In the genomic region with DNA sequence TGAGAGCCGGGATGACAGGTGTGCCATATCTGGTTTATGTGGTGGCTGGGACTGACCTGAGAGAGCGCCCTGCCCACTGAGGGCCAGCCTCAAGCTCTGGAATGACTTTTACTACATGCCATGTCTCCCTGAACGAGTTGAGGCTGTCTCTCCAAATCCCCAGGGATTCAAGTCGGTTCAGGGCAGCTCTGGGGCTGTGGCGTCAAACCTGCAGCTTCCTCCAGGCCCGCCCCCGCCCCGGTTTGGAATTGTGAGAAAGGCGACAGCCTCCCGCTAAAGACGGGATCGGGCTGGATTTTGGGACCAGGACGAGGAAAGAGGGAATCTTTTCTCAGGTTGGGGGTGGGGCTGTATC, we compare ENCODE assay signal across 8 mouse cellular contexts. TPM values are rescaled to one million over a fixed set of nuclear protein-coding genes. Genes with fewer than 3 reads are reported as not detected.
A peak's percentile ranks its signal among the peaks of the same experiment; 100 is the strongest.
DNase-seq lines count a peak whose midpoint lies in the region; ATAC-seq and TF ChIP-seq lines count a peak whose summit lies in the region.

No protein-coding gene starts in this region.

- peak overlapping the region; percentile 59 for H3K4me3 ChIP-seq in forebrain, postnatal 0 days (ENCODE audit: low read depth, low read length)
- peak overlapping the region; percentile 50 for H3K4me3 ChIP-seq in limb, embryonic 12.5 days (replicated peaks)

- no peaks in the 10 kb centered on the region for H3K9me3 ChIP-seq in forebrain, postnatal 0 days (ENCODE audit: low read length)
- no peaks in the 10 kb centered on the region for H3K9me3 ChIP-seq in limb, embryonic 12.5 days

- H3K27ac ChIP-seq in forebrain, postnatal 0 days (ENCODE audit: low read depth, low read length), result no peak overlapping the region
- H3K27ac ChIP-seq in limb, embryonic 12.5 days, result no peak overlapping the region

- H3K36me3 ChIP-seq in forebrain, postnatal 0 days (ENCODE audit: insufficient read depth), result no peaks in the 10 kb centered on the region
- H3K36me3 ChIP-seq in limb, embryonic 12.5 days, result no peaks in the 10 kb centered on the region

- DNase-seq in heart, adult 18-20 months, result peak; percentile 57 to 69
- no peak for DNase-seq in heart, postnatal 10 days
- peak; percentile 38 for DNase-seq in NIH3T3 (ENCODE audit: low read depth)
- DNase-seq in forebrain, postnatal 0 days, result peak; percentile 36
- peak; percentile 24 for DNase-seq in retina, postnatal 1 day
- no peak for DNase-seq in Muller cell, postnatal 12 days (ENCODE audit: inconsistent ontology term)
- DNase-seq in frontal cortex, adult 2 months (ENCODE audit: extremely low spot score in 1 of 2, low spot score in 1 of 2), result no peak

- 0 out of 2 replicates have a peak, but pooled peaks cover 3% of the 10 kb centered on the region for H3K4me1 ChIP-seq in forebrain, postnatal 0 days (ENCODE audit: insufficient read depth)
- H3K4me1 ChIP-seq in limb, embryonic 12.5 days (replicated peaks), result peaks cover 10% of the 10 kb centered on the region; the same call in 1 of the 2 replicates

- 4% methylated on average over 13 of the region's 13 CpGs for WGBS in forebrain, postnatal 0 days
- 4% methylated on average over 13 of the region's 13 CpGs for WGBS in limb, embryonic 12.5 days

- no peaks in the 10 kb centered on the region; the same call in 1 of the 2 replicates for H3K27me3 ChIP-seq in forebrain, postnatal 0 days (ENCODE audit: insufficient read depth, low read length)
- peaks cover 69% of the 10 kb centered on the region for H3K27me3 ChIP-seq in limb, embryonic 12.5 days

- intact Hi-C loops in heart, postnatal 10 days (cut with DNase I), result loop anchor here (1.0 to 2.0 kb wide), 4 partner anchors 28 to 285 kb away; a partner anchor contains a TSS

- no peak for ATAC-seq in forebrain, postnatal 0 days
- no peak for ATAC-seq in limb, embryonic 12.5 days (ENCODE audit: insufficient number of reproducible peaks, insufficient read depth, low FRiP score, low TSS enrichment, low read depth)

- peak overlapping the region; percentile 45 for H3K9ac ChIP-seq in forebrain, postnatal 0 days
- no peak overlapping the region for H3K9ac ChIP-seq in limb, embryonic 12.5 days (replicated peaks)

- peak overlapping the region; percentile 76 for H3K4me2 ChIP-seq in forebrain, postnatal 0 days (ENCODE audit: low read depth)
- peak overlapping the region; percentile 66 for H3K4me2 ChIP-seq in limb, embryonic 12.5 days

- no peak for TF ChIP-seq CTCF in forebrain, postnatal 0 days (IDR thresholded peaks at IDR 0.05; ENCODE audit: low read depth)

RNA-seq across cellular contexts. Expression of a gene that starts 2.9 kb away (rescaled TPM):
- total RNA-seq in heart, adult 18-20 months (2021), result 1 to 10 TPM; 1.6 to 3.3 TPM
- total RNA-seq in heart, postnatal 10 days (2021), result 1 to 10 TPM; 1.4 to 2.3 TPM
- 2.2 and 2.5 TPM in 2 replicates for total RNA-seq in forebrain, postnatal 0 days (2014; rRNA removed)
- polyA plus RNA-seq in forebrain, postnatal 0 days (2015; fragmentation: Nextera tagmentation; extraction: Ambion mirVana), result 1.6 and 1.8 TPM in 2 replicates
- 1.8 and 1.9 TPM in 2 replicates for polyA plus RNA-seq in limb, embryonic 12.5 days (2016; fragmentation: Nextera tagmentation; extraction: Ambion mirVana)
- 3.1 and 4.4 TPM in 2 replicates for polyA plus RNA-seq in frontal cortex, adult 2 months (2012; rRNA removed)

RNA-seq across cellular contexts. Expression of a gene that starts 26.7 kb away (rescaled TPM):
- total RNA-seq in heart, adult 18-20 months (2021), result 100 to 1,000 TPM; 106 to 109 TPM
- 10 to 100 TPM; 57.8 to 72.1 TPM for total RNA-seq in heart, postnatal 10 days (2021)
- total RNA-seq in forebrain, postnatal 0 days (2014; rRNA removed), result 3.2 and 3.5 TPM in 2 replicates
- 5.2 and 6.0 TPM in 2 replicates for polyA plus RNA-seq in forebrain, postnatal 0 days (2015; fragmentation: Nextera tagmentation; extraction: Ambion mirVana)
- 30.4 and 36.5 TPM in 2 replicates for polyA plus RNA-seq in limb, embryonic 12.5 days (2016; fragmentation: Nextera tagmentation; extraction: Ambion mirVana)
- polyA plus RNA-seq in frontal cortex, adult 2 months (2012; rRNA removed), result 7.9 and 10.0 TPM in 2 replicates

RNA-seq across cellular contexts. Expression of a gene that starts 27.7 kb away (rescaled TPM):
- 10 to 100 TPM; 24.4 to 30.0 TPM for total RNA-seq in heart, adult 18-20 months (2021)
- total RNA-seq in heart, postnatal 10 days (2021), result 10 to 100 TPM; 26.5 TPM
- 15.7 and 18.6 TPM in 2 replicates for total RNA-seq in forebrain, postnatal 0 days (2014; rRNA removed)
- polyA plus RNA-seq in forebrain, postnatal 0 days (2015; fragmentation: Nextera tagmentation; extraction: Ambion mirVana), result 16.9 and 17.5 TPM in 2 replicates
- 30.0 and 31.1 TPM in 2 replicates for polyA plus RNA-seq in limb, embryonic 12.5 days (2016; fragmentation: Nextera tagmentation; extraction: Ambion mirVana)
- polyA plus RNA-seq in frontal cortex, adult 2 months (2012; rRNA removed), result 25.0 and 26.1 TPM in 2 replicates

RNA-seq across cellular contexts. Expression of a gene that starts 48.0 kb away (rescaled TPM):
- 100 to 1,000 TPM in 1 of 2 experiments, 10 to 100 TPM in 1; 69.5 to 194 TPM for total RNA-seq in heart, adult 18-20 months (2021)
- 10 to 100 TPM; 42.3 to 66.3 TPM for total RNA-seq in heart, postnatal 10 days (2021)
- 1.3 and 1.4 TPM in 2 replicates for total RNA-seq in forebrain, postnatal 0 days (2014; rRNA removed)
- 0.77 and 1.2 TPM in 2 replicates for polyA plus RNA-seq in forebrain, postnatal 0 days (2015; fragmentation: Nextera tagmentation; extraction: Ambion mirVana)
- 0.08 and 1.00 TPM in 2 replicates for polyA plus RNA-seq in limb, embryonic 12.5 days (2016; fragmentation: Nextera tagmentation; extraction: Ambion mirVana)
- 0.18 and 1.6 TPM in 2 replicates for polyA plus RNA-seq in frontal cortex, adult 2 months (2012; rRNA removed)

Comparison
In these comparisons a context has a peak if more than half of its experiments do, and no peak if none do; other contexts are left out.
1. DNase-seq: peak in heart, adult 18-20 months (2 of 2), NIH3T3 (single experiment), forebrain, postnatal 0 days (single experiment) and retina, postnatal 1 day (single experiment); none in heart, postnatal 10 days (0 of 2), Muller cell, postnatal 12 days (single experiment) and frontal cortex, adult 2 months (0 of 2).
2. RNA of a gene that starts 26.7 kb away (total RNA-seq): 106 to 109 TPM in heart, adult 18-20 months and 57.8 to 72.1 TPM in heart, postnatal 10 days; 3.2 to 3.5 TPM in forebrain, postnatal 0 days; every median in the first group is over 10 times any median in the second.